In genomic region chr2:26198488-26198887, GRCm38 (mm10) we compare ENCODE assay signal across 12 mouse cellular contexts. TPM values are rescaled to one million over a fixed set of nuclear protein-coding genes. Genes with fewer than 3 reads are reported as not detected.
A peak's percentile ranks its signal among the peaks of the same experiment; 100 is the strongest.
DNase-seq lines count a peak whose midpoint lies in the region; ATAC-seq and TF ChIP-seq lines count a peak whose summit lies in the region.
"Had no signal": no experiment of that assay in that cellular context is flagged by ENCODE, and none has a peak within 500 bp of the region (broad histone marks: within the 10 kb centered on the region; RNA-seq: fewer than 3 reads in every experiment).

No protein-coding gene starts in this region.

- TF ChIP-seq CTCF in liver, postnatal 0 days (IDR thresholded peaks at IDR 0.05; ENCODE audit: low read depth): no peak

- H3K36me3 ChIP-seq in heart, embryonic 11.5 days (ENCODE audit: control insufficient read depth, insufficient read depth, low read length): no peaks in the 10 kb centered on the region
- no peaks in the 10 kb centered on the region for H3K36me3 ChIP-seq in liver, embryonic 12.5 days
- no peaks in the 10 kb centered on the region for H3K36me3 ChIP-seq in liver, postnatal 0 days (replicated peaks; ENCODE audit: insufficient read depth, low read length)
- H3K36me3 ChIP-seq in limb, embryonic 11.5 days (ENCODE audit: control insufficient read depth, insufficient read depth, low read length): no peaks in the 10 kb centered on the region
- H3K36me3 ChIP-seq in forebrain, embryonic 11.5 days (ENCODE audit: control insufficient read depth, insufficient read depth, low read length): no peaks in the 10 kb centered on the region

- peak overlapping the region; percentile 49 for H3K4me2 ChIP-seq in heart, embryonic 11.5 days
- H3K4me2 ChIP-seq in liver, embryonic 12.5 days: peak overlapping the region; percentile 9; the same call in 1 of the 2 replicates
- no peak overlapping the region for H3K4me2 ChIP-seq in liver, postnatal 0 days (ENCODE audit: low read depth, low read length)
- H3K4me2 ChIP-seq in limb, embryonic 11.5 days (ENCODE audit: low read depth, severe bottlenecking): peak overlapping the region; percentile 33
- H3K4me2 ChIP-seq in forebrain, embryonic 11.5 days (ENCODE audit: low read depth, low read length, severe bottlenecking): no peak overlapping the region
- H3K4me2 ChIP-seq: forebrain, embryonic 13.5 days had no signal

- DNase-seq in heart, adult 11 months: no peak
- DNase-seq in liver, postnatal 0 days: no peak
- peak; percentile 79 for DNase-seq in limb, embryonic 11.5 days (ENCODE audit: low spot score)
- DNase-seq in neural tube, embryonic 10.5 days (ENCODE audit: extremely low spot score, low spot score): peak; percentile 47
- DNase-seq in urinary bladder, adult 18-20 months (ENCODE audit: low spot score in 2 of 2): no peak
- no peak for DNase-seq in forebrain, embryonic 11.5 days (ENCODE audit: low spot score)
- DNase-seq: adrenal gland, postnatal 25 days; cerebellum, postnatal 10 days had no signal

- peak overlapping the region; percentile 8 for H3K4me3 ChIP-seq in heart, embryonic 11.5 days (ENCODE audit: low read depth, low read length)
- no peak overlapping the region for H3K4me3 ChIP-seq in liver, embryonic 12.5 days
- no peak overlapping the region for H3K4me3 ChIP-seq in liver, postnatal 0 days (ENCODE audit: low read depth, low read length)
- H3K4me3 ChIP-seq in limb, embryonic 11.5 days (ENCODE audit: low read depth, low read length): no peak overlapping the region
- H3K4me3 ChIP-seq in forebrain, embryonic 11.5 days (ENCODE audit: low read depth, low read length): no peak overlapping the region
- H3K4me3 ChIP-seq: forebrain, embryonic 13.5 days had no signal

- under 1% methylated on average over 10 of the region's 10 CpGs for WGBS in heart, embryonic 11.5 days (ENCODE audit: insufficient replicate concordance)
- WGBS in liver, embryonic 12.5 days (ENCODE audit: insufficient replicate concordance): 2% methylated on average over 10 of the region's 10 CpGs
- 1% methylated on average over 10 of the region's 10 CpGs for WGBS in liver, postnatal 0 days (ENCODE audit: insufficient replicate concordance)
- WGBS in limb, embryonic 11.5 days: under 1% methylated on average over 10 of the region's 10 CpGs
- WGBS in forebrain, embryonic 11.5 days: 0% methylated on average over 10 of the region's 10 CpGs

- TF ChIP-seq EP300 in liver, postnatal 0 days (IDR thresholded peaks at IDR 0.05; ENCODE audit: low read depth): no peak

- no peaks in the 10 kb centered on the region for H3K9me3 ChIP-seq in heart, embryonic 11.5 days (replicated peaks; ENCODE audit: control insufficient read depth, low read length)
- H3K9me3 ChIP-seq in liver, embryonic 12.5 days (replicated peaks): no peaks in the 10 kb centered on the region
- no peaks in the 10 kb centered on the region for H3K9me3 ChIP-seq in liver, postnatal 0 days (ENCODE audit: low read length)
- no peaks in the 10 kb centered on the region for H3K9me3 ChIP-seq in limb, embryonic 11.5 days (ENCODE audit: control insufficient read depth, low read length)
- no peaks in the 10 kb centered on the region for H3K9me3 ChIP-seq in forebrain, embryonic 11.5 days (ENCODE audit: control insufficient read depth, low read length)
- H3K9me3 ChIP-seq: forebrain, embryonic 13.5 days had no signal

- no peak overlapping the region for H3K9ac ChIP-seq in heart, embryonic 11.5 days (ENCODE audit: low read depth, low read length)
- no peak overlapping the region for H3K9ac ChIP-seq in liver, embryonic 12.5 days
- H3K9ac ChIP-seq in liver, postnatal 0 days (replicated peaks): no peak overlapping the region
- H3K9ac ChIP-seq in limb, embryonic 11.5 days (ENCODE audit: low read length): no peak overlapping the region
- H3K9ac ChIP-seq in forebrain, embryonic 11.5 days (ENCODE audit: low read length): no peak overlapping the region
- H3K9ac ChIP-seq: forebrain, embryonic 13.5 days had no signal

- H3K27ac ChIP-seq in heart, embryonic 11.5 days (ENCODE audit: low read depth, low read length): no peak overlapping the region
- no peak overlapping the region for H3K27ac ChIP-seq in liver, embryonic 12.5 days
- no peak overlapping the region for H3K27ac ChIP-seq in liver, postnatal 0 days (ENCODE audit: low read depth)
- no peak overlapping the region for H3K27ac ChIP-seq in limb, embryonic 11.5 days (replicated peaks; ENCODE audit: low read depth, low read length)
- H3K27ac ChIP-seq in forebrain, embryonic 11.5 days (ENCODE audit: low read depth, low read length): no peak overlapping the region
- H3K27ac ChIP-seq: forebrain, embryonic 13.5 days had no signal

- peaks cover 97% of the 10 kb centered on the region for H3K27me3 ChIP-seq in heart, embryonic 11.5 days (ENCODE audit: control insufficient read depth, insufficient read depth, low read length)
- H3K27me3 ChIP-seq in liver, embryonic 12.5 days (replicated peaks): peaks cover 100% of the 10 kb centered on the region
- peaks cover 82% of the 10 kb centered on the region for H3K27me3 ChIP-seq in liver, postnatal 0 days (ENCODE audit: insufficient read depth, low read length)
- peaks cover 95% of the 10 kb centered on the region for H3K27me3 ChIP-seq in limb, embryonic 11.5 days (ENCODE audit: control insufficient read depth, insufficient read depth, low read length)
- peaks cover 82% of the 10 kb centered on the region for H3K27me3 ChIP-seq in forebrain, embryonic 11.5 days (ENCODE audit: control insufficient read depth, insufficient read depth, low read length)

- no peak for ATAC-seq in heart, embryonic 11.5 days (replicated peaks; ENCODE audit: insufficient number of reproducible peaks, low FRiP score, low TSS enrichment)
- no peak for ATAC-seq in liver, embryonic 12.5 days
- no peak for ATAC-seq in liver, postnatal 0 days
- peak; percentile 35 for ATAC-seq in limb, embryonic 11.5 days (ENCODE audit: insufficient number of reproducible peaks, low FRiP score, low TSS enrichment, low read depth)
- ATAC-seq in forebrain, embryonic 11.5 days (replicated peaks; ENCODE audit: low FRiP score): no peak
- ATAC-seq: forebrain, embryonic 13.5 days; hindbrain, embryonic 16.5 days had no signal

- peaks cover 26% of the 10 kb centered on the region for H3K4me1 ChIP-seq in heart, embryonic 11.5 days (ENCODE audit: control insufficient read depth, insufficient read depth, low read length)
- H3K4me1 ChIP-seq in liver, embryonic 12.5 days: no peaks in the 10 kb centered on the region
- no peaks in the 10 kb centered on the region for H3K4me1 ChIP-seq in liver, postnatal 0 days (ENCODE audit: insufficient read depth)
- H3K4me1 ChIP-seq in limb, embryonic 11.5 days (ENCODE audit: control insufficient read depth, insufficient read depth, low read length): peaks cover 17% of the 10 kb centered on the region
- peaks cover 19% of the 10 kb centered on the region for H3K4me1 ChIP-seq in forebrain, embryonic 11.5 days (replicated peaks; ENCODE audit: control insufficient read depth, insufficient read depth, low read length)

RNA-seq across cellular contexts. Expression of gene Lhx3, which starts 9.6 kb away (rescaled TPM):
- 0.59 and 0.63 TPM in 2 replicates for polyA plus RNA-seq in heart, embryonic 11.5 days (2014; fragmentation: Nextera tagmentation; extraction: Ambion mirVana)
- polyA plus RNA-seq in liver, embryonic 12.5 days (2016; fragmentation: Nextera tagmentation; extraction: Ambion mirVana): 0.22 TPM in 1 of 2 replicates, not detected in the other
- polyA plus RNA-seq in liver, postnatal 0 days (2015; fragmentation: Nextera tagmentation; extraction: Ambion mirVana): not detected in 2 replicates
- polyA plus RNA-seq in limb, embryonic 11.5 days (2014; fragmentation: Nextera tagmentation; extraction: Ambion mirVana): 0.09 TPM in 1 of 2 replicates, not detected in the other
- 0.16 TPM in 1 of 2 replicates, not detected in the other for polyA plus RNA-seq in forebrain, embryonic 11.5 days (2014; fragmentation: Nextera tagmentation; extraction: Ambion mirVana)

RNA-seq across cellular contexts. Expression of gene Qsox2, which starts 38.8 kb away (rescaled TPM):
- polyA plus RNA-seq in heart, embryonic 11.5 days (2014; fragmentation: Nextera tagmentation; extraction: Ambion mirVana): 11.8 and 15.6 TPM in 2 replicates
- 11.6 and 11.7 TPM in 2 replicates for polyA plus RNA-seq in liver, embryonic 12.5 days (2016; fragmentation: Nextera tagmentation; extraction: Ambion mirVana)
- polyA plus RNA-seq in liver, postnatal 0 days (2015; fragmentation: Nextera tagmentation; extraction: Ambion mirVana): 3.7 and 4.1 TPM in 2 replicates
- polyA plus RNA-seq in limb, embryonic 11.5 days (2014; fragmentation: Nextera tagmentation; extraction: Ambion mirVana): 12.0 and 13.9 TPM in 2 replicates
- 20.6 and 22.9 TPM in 2 replicates for polyA plus RNA-seq in forebrain, embryonic 11.5 days (2014; fragmentation: Nextera tagmentation; extraction: Ambion mirVana)

Comparison
In these comparisons a context has a peak if more than half of its experiments do, and no peak if none do; other contexts are left out.
1. H3K4me2 ChIP-seq: peak in heart, embryonic 11.5 days (single experiment), liver, embryonic 12.5 days (single experiment) and limb, embryonic 11.5 days (single experiment); none in liver, postnatal 0 days (single experiment) and forebrain, embryonic 11.5 days (single experiment).
2. DNase-seq: peak in limb, embryonic 11.5 days (single experiment) and neural tube, embryonic 10.5 days (single experiment); none in heart, adult 11 months (single experiment), liver, postnatal 0 days (single experiment), urinary bladder, adult 18-20 months (0 of 2) and forebrain, embryonic 11.5 days (single experiment).